Mouse (Mus musculus): ENCODE measurements around the gene Trpm3.

Trpm3 gene

GRCm38 (mm10) chr19:23034933-23035332 lies 896.1 kb downstream of the Trpm3 start:
- no peak for DNase-seq (ENCODE audit: low read depth, low spot score)

GRCm38 (mm10) chr19:23035786-23036185 lies 896.9 kb downstream of the Trpm3 start:
- no peak for DNase-seq (ENCODE audit: low read depth, low spot score)

DNA sequence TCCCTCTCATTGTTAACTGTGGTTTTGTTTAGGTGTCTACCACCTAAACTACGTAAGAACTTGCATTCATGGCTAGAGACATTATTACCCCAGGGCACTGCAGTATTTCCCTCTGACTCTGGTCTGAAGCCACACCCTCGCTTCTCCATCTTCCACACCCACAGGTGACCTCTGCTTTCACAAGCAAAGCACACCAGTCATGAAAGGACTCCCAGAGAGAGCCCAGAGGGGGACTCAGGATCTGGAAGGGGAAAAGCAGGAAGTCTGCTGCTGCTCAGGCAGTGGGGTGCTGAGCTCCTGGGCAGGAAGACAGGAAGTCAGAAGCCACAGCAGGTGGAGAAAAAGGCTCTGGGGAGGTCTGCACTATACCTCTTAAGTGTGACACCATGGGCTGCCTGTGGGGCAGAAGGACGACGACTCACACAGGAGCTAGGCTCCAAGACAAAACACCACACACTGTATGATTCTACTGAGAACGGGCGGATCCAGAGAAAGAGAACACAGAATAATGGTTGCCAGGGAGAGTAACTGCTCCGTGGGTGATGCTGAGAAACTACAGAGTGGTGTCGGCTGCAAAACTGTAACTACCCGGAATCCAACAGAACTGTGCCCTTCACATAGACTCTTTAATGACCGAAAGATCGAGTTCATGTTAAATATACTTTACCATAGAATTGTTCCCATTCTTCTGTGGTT lies 898.1 kb downstream of the Trpm3 start:
- no peak for DNase-seq (ENCODE audit: low read depth, low spot score)

DNA sequence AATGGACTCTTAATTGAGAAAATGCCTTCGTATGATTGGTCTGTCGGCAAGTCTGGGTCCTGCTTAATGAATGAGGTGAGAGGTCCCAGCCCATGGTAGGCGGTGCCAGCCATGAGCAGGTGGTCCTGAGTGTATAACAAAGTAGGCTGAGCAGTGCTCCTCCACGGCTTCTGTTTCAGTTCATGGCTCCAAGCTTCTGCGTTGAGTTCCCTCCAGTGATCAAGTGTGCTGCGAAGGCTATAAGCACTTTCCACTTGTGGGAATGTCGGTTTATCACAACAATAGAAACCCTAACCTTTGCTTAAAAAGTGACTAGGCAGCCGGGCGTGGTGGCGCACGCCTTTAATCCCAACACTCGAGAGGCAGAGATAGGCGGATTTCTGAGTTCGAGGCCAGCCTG lies 898.7 kb downstream of the Trpm3 start:
- DNase-seq (ENCODE audit: low read depth, low spot score) = no peak

GRCm38 (mm10) chr19:23038321-23038720 lies 899.5 kb downstream of the Trpm3 start:
- no peak for DNase-seq (ENCODE audit: low read depth, low spot score)

DNA sequence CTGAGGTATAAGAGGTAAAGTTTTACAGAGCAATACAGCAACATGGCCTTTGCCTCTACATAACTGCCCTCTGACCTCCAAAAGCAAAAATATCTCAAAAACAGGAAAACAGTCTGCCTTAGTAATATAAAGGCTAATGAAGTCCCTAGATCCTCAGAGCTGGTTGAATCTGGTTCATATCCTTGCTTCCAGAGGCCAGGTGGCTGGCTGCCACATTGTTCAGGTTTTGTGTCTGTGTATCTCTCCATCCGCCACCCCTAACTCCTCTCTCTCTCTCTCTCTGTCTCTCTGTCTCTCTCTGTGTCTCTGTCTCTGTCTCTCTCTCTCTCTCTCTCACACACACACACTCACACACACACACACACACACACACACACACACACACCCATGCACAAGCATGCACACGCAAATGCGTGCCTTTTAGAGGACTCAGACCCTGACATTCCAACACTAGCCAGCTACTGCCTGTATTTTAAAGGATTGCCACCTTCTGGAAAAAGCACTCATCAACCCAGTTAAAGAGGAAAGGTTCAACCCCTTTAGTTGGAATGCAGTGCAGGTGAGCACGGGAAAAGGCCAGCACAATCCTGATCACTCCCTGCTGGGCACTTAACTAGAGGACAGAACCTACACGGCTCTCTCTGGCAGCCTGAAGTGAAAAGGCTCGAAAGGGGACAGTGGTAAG lies 902.8 kb downstream of the Trpm3 start:
- no peak for DNase-seq (ENCODE audit: low read depth, low spot score)

DNA sequence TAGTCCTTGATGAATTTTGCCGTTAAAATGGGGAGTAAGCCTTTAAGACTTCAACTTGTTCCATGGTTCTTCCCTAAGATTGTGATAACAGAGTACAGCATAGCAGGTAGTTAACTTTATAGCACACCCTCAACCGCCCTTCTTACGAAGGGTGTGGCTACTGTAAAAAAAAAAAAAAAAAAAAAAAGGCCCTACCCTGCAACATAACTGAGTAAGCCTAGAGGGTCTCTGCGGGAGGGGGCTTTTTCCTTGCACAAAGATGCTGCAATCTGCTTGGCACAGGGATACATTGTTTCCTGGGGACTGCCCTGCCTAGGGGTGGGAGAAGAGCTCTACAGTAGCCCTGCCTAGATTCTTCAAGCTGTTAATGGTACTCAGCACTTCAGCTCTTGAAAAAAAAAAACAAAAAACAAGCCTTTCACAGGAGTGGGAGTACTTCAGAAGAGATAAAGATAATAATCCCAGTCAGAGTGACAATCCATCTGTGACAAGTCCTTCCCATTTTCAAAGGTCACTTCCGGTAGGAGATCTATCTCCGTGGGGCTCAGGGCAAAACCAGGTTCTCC lies 903.4 kb downstream of the Trpm3 start:
- DNase-seq (ENCODE audit: low read depth, low spot score) = no peak

DNA sequence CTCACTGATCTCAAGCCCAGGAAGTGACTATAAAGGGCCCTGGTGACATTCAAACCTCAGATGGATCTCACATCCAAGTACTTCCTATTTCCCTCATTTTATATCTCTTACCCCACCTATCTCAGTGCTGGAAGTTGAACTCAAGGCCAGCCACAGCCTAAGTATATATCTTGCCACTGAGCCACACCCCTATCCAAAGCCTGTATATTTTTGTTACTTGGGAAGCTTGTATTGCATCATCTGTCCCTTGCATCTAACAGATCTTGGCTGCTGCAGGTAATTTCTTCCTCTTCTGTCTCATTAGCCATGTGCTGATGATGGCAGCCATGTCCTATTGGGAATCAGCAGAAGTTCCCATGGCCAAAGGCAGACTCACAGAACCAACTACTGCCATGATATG lies 904.9 kb downstream of the Trpm3 start:
- DNase-seq (ENCODE audit: low read depth, low spot score) = no peak
